Mouse (Mus musculus) liver, adult 2 months (tissue): ENCODE data around the gene Cdc42ep2. TPM values are rescaled to one million over a fixed set of nuclear protein-coding genes. Genes with fewer than 3 reads are reported as not detected.
A peak's percentile ranks its signal among the peaks of the same experiment; 100 is the strongest.

Source experiments
- DNase-seq: peaks from one replicate; pipeline ENCODE4 v3.0.0-alpha.2; 2011; ENCODE audit warnings: low read depth, low spot score; ENCODE audit errors: extremely low read depth
- H3K27ac ChIP-seq: fragments of 200-500 bp; replicated peaks from 2 replicates; pipeline ENCODE4 v1.5.1; 2012; ENCODE audit warnings: low read depth, mild to moderate bottlenecking, control low read depth, inconsistent platforms, low read length; ENCODE audit not compliant: insufficient read depth
- H3K27me3 ChIP-seq: fragments of 200-500 bp; 2 replicates; pipeline ENCODE4 v1.6.1; 2012; ENCODE audit warnings: mild to moderate bottlenecking, moderate library complexity, low read length, inconsistent platforms; ENCODE audit not compliant: control insufficient read depth, insufficient read depth
- H3K36me3 ChIP-seq: fragments of 200-500 bp; 2 replicates; pipeline ENCODE4 v1.6.1; 2012; ENCODE audit warnings: low read length, inconsistent platforms; ENCODE audit not compliant: control insufficient read depth, insufficient read depth
- H3K4me1 ChIP-seq: fragments of 200-500 bp; 2 replicates; pipeline ENCODE4 v1.6.1; 2011; ENCODE audit warnings: low read length; ENCODE audit not compliant: control insufficient read depth, insufficient read depth
- H3K4me3 ChIP-seq: fragments of 200-500 bp; 2 replicates; pipeline ENCODE4 v1.5.1; 2011; ENCODE audit warnings: low read depth, mild to moderate bottlenecking, control low read depth, low read length, moderate library complexity; ENCODE audit not compliant: insufficient read depth
- H3K79me2 ChIP-seq: fragments of 200-500 bp; 2 replicates; pipeline ENCODE4 v1.6.1; 2012; ENCODE audit warnings: inconsistent platforms, mild to moderate bottlenecking, low read length, moderate library complexity; ENCODE audit not compliant: control insufficient read depth, insufficient read depth
- H3K9ac ChIP-seq: fragments of 200-500 bp; 2 replicates; pipeline ENCODE4 v1.6.1; 2012; ENCODE audit warnings: low read depth, mild to moderate bottlenecking, control low read depth, inconsistent platforms, low read length
- CTCF ChIP-seq: fragments of 200-500 bp; IDR thresholded peaks from 2 replicates; pipeline ENCODE4 v1.5.1; 2011; ENCODE audit warnings: low read depth, low read length, control low read depth
- POLR2A ChIP-seq: fragments of 200-500 bp; IDR thresholded peaks from 2 replicates; pipeline ENCODE4 v1.6.1; 2011; ENCODE audit warnings: low read length, control low read depth; ENCODE audit not compliant: insufficient read depth; ENCODE audit errors: extremely low read depth
- WGBS: fragments of 180-500 bp; shearing (Covaris S2); methylation state at CpG from one replicate; pipeline ENCODE4 v1.1.7; 2018; 5-methylcytosine and 5-hydroxymethylcytosine counted together
- polyA plus RNA-seq: library from polyadenylated mRNA; depleted of rRNA; stranded (reverse); fragments of >200 nt; gene quantifications from 2 replicates; pipeline ENCODE4 v1.2.3, GENCODE M21; 2012
- total RNA-seq: library from RNA; depleted of rRNA; stranded (reverse); fragments of >200 nt; gene quantifications from 2 replicates; pipeline ENCODE4 v1.2.3, GENCODE M21; 2014

The Cdc42ep2 gene
- total and polyA plus RNA-seq, 2 experiments = 1.7 to 2.4 TPM

DNA sequence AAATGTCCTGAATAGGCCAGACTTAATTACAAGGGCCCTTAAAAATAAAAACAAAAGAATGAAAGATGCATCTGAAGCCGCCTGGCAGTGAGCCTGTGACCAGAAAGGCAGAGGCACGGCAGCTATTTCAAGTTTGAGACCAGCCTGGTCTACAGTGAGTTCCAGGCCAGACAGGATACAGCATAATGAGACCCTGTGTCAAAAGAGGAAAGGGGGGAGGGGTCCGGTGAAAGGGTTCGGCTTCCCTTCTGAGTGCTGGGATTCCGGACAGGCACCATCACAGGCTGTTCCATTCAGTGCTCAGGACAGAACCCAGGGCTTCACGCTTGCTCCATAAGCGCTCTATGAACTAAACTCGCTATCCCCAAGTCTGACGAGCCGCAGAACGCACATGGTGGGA lies 2.4 kb upstream of the Cdc42ep2 start:
- no peaks in the 10 kb centered on the region for H3K36me3 ChIP-seq
- no peak overlapping the region for H3K9ac ChIP-seq
- no peak overlapping the region for H3K4me3 ChIP-seq
- H3K79me2 ChIP-seq = no peaks in the 10 kb centered on the region
- 81% methylated on average over 11 of the region's 11 CpGs for WGBS
- H3K4me1 ChIP-seq = 0 out of 2 replicates have a peak, but pooled peaks cover 3% of the 10 kb centered on the region
- no peak for DNase-seq
- no peaks in the 10 kb centered on the region for H3K27me3 ChIP-seq
- TF ChIP-seq POLR2A (no peak), CTCF (no peak)
- H3K27ac ChIP-seq = no peak overlapping the region

GRCm38 (mm10) chr19:5925311-5925855 lies 767 bp upstream of the Cdc42ep2 start:
- no peak for DNase-seq
- TF ChIP-seq POLR2A = no peak
- no peak for TF ChIP-seq CTCF
- WGBS = 36% methylated on average over 11 of the region's 11 CpGs
- peak overlapping the region; percentile 30 for H3K4me3 ChIP-seq
- peak overlapping the region; percentile 43 for H3K27ac ChIP-seq
- no peaks in the 10 kb centered on the region for H3K27me3 ChIP-seq
- peaks cover 2% of the 10 kb centered on the region; the same call in 1 of the 2 replicates for H3K79me2 ChIP-seq
- H3K4me1 ChIP-seq = 0 out of 2 replicates have a peak, but pooled peaks cover 3% of the 10 kb centered on the region
- H3K9ac ChIP-seq = no peak overlapping the region; the same call in 1 of the 2 replicates
- no peaks in the 10 kb centered on the region for H3K36me3 ChIP-seq

DNA sequence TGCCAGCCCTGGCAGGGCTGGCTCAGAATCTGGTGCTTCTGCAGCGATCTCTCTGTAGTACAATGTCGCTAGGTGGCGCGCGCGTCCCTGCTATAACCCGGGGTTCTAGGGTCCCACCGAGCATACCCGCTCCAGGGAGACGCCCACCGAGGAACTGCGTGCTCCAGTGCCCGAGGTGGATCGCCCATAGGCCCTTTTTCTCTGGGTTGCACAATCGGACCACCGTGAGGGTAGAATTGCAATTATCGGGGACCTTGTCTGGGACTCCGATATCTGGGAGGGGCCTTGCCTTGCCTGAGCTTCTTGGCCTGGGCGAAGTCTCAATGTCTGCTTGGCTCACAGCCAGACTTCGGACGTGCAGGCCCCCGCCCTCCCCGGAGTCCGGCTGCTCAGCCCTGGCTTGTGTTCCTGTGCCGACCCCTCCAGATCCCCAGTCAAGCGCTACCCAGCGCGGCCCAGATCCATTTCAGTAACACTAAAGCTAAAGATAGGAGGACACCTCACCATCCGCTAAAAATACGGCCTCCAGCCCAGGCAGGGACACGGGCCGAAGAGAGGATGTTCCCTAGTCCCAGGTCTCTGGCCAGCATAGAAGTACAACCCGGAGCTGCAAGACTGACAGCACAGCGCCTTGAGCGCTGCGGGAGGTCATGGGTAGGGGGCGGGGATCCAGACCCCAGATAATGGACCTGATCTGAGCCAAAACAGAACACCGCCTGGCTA lies 465 bp downstream of the Cdc42ep2 start:
- Histone ChIP-seq H3K36me3 (no peaks in the 10 kb centered on the region), H3K79me2 (peaks cover 3% of the 10 kb centered on the region; the same call in 1 of the 2 replicates), H3K9ac (peak overlapping the region; percentile 61), H3K4me3 (peak overlapping the region; percentile 73), H3K4me1 (0 out of 2 replicates have a peak, but pooled peaks cover 3% of the 10 kb centered on the region), H3K27me3 (no peaks in the 10 kb centered on the region), H3K27ac (peak overlapping the region; percentile 69)
- no peak for TF ChIP-seq POLR2A
- peak; percentile 83 for TF ChIP-seq CTCF
- DNase-seq = peak; percentile 39
- under 1% methylated on average over 38 of the region's 38 CpGs for WGBS

DNA sequence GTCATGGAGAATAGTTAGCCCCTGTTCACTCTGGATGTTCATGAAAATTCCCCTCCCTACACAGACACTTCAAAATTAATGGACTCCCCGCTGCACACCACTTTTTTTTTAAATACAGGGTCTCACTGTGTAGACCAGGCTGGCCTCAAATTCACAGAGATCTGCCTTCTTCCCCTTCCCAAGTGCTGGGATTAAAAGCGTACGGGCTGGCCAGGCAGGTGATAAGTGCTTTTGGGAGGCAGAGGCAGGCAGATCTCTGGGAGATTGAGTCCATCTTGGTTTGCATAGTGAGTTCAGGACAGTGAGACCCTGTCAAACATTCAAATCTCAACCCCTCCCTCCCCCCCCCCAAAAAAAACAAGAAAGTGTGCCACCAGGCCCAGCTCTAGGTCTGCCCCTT lies 1.7 kb downstream of the Cdc42ep2 start:
- H3K4me3 ChIP-seq = no peak overlapping the region; the same call in 1 of the 2 replicates
- peak overlapping the region; percentile 20; the same call in 1 of the 2 replicates for H3K27ac ChIP-seq
- H3K27me3 ChIP-seq = no peaks in the 10 kb centered on the region
- H3K9ac ChIP-seq = no peak overlapping the region
- 78% methylated on average over 3 of the region's 3 CpGs for WGBS
- TF ChIP-seq POLR2A (no peak), CTCF (no peak)
- DNase-seq = no peak
- peaks cover 3% of the 10 kb centered on the region; the same call in 1 of the 2 replicates for H3K79me2 ChIP-seq
- H3K36me3 ChIP-seq = no peaks in the 10 kb centered on the region
- H3K4me1 ChIP-seq = no peaks in the 10 kb centered on the region

DNA sequence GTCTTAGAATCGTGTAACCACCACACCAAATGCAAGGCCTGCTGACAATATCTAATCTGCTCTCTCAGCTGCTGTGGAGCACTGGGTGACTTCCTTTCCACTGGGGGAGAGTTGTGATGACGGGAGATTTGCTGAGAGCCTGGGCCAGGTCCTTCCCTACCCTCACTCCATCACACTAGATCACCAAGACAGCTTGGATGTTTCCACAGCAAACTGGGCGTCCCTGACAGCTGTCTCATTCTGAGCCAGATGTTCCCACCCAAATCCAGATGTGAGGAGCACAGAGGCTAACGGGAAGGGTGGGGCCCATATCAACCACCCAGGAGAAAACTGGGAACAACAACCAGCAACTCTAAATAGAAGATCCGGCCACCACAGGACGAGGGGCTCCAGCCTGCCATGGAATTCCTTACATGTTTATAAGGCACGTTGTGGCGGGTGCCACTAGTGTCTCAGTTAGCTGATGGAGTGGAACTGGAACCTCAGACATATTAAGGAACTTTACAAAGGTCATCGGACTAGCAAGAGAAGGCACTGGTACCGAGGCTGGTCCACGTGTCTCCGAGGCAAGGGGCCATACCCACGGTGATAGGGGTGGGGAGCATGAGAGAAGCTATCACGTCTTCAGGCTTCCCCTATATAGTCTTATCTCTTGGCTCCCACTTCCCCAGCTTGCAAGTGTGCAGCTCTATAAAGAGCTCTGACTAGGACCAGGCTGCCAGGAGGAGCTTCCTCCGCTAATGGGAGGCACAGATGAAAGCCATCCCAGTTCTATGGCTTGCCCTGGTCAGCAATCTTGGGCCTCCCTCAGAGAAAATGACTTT lies 2.3 kb downstream of the Cdc42ep2 start:
- no peak overlapping the region; the same call in 1 of the 2 replicates for H3K4me3 ChIP-seq
- no peak for DNase-seq
- peaks cover under 1% of the 10 kb centered on the region for H3K36me3 ChIP-seq
- no peak overlapping the region for H3K9ac ChIP-seq
- H3K79me2 ChIP-seq = peaks cover 3% of the 10 kb centered on the region; the same call in 1 of the 2 replicates
- TF ChIP-seq CTCF (no peak), POLR2A (no peak)
- 72% methylated on average over 15 of the region's 15 CpGs for WGBS
- peak overlapping the region; percentile 20 for H3K27ac ChIP-seq
- no peaks in the 10 kb centered on the region for H3K27me3 ChIP-seq
- no peaks in the 10 kb centered on the region; the same call in 1 of the 2 replicates for H3K4me1 ChIP-seq
